Mouse (Mus musculus) adrenal gland, postnatal 10 days (tissue): ENCODE measurements at regions not wholly inside any gene's neighbourhood (a gene's known extent, or its start where the extent isn't known, plus 50 kb on each side); places are given as distances from the start of the nearest gene placed in this dataset.
A peak's percentile ranks its signal among the peaks of the same experiment; 100 is the strongest.

Experiments used
- DNase-seq: peaks from one replicate; pipeline ENCODE4 v3.0.0; 2021; ENCODE audit warnings: mixed read lengths

GRCm38 (mm10) chr12:79941828-79942227, 171.0 kb downstream of the Zfp36l1 start:
- DNase-seq: no peak

DNA sequence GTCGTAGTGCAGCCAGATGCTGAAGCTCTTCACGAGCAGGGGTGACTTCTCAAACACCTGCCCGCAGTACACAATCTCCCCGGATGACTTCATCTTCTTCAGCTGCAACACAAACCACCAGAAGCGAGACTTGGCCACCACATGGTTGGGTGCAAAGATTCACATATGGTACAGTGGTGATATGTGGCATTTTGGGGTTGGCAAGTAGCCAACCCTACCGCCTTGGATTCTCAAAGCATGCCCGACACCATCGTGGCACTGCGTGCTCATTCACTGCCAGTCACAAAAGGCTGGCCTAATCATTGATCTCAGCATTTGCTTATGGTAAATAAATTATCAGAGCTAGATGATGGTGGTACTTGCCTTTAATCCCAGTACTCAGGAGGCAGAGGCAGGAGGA, 173.4 kb downstream of the Zfp36l1 start:
- DNase-seq: no peak

DNA sequence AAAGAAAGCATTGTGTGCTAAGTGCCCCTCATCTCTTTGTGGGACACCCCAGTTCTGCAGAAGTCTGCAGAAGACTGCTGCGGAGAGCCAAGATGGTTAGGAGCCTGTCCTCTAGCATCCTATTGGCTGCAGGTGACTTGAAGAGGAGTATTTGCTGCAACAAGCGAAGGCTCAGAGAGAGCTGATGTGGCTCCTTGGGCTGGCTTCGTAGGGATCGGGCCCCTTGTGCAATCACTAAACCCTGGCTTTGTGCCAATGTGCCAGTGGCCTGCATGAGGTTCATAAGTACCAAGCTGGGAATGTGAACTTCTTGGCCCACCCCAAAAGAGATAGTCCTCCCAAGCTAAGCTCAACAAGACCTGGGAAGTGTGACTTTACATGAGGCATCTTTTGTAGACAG, 174.9 kb downstream of the Zfp36l1 start:
- DNase-seq: peak; percentile 71

GRCm38 (mm10) chr12:79936698-79937097, 176.1 kb downstream of the Zfp36l1 start:
- no peak for DNase-seq

- DNase-seq: no peak
Observed at GRCm38 (mm10) chr12:79934091-79934490, 178.7 kb downstream of the Zfp36l1 start.

DNA sequence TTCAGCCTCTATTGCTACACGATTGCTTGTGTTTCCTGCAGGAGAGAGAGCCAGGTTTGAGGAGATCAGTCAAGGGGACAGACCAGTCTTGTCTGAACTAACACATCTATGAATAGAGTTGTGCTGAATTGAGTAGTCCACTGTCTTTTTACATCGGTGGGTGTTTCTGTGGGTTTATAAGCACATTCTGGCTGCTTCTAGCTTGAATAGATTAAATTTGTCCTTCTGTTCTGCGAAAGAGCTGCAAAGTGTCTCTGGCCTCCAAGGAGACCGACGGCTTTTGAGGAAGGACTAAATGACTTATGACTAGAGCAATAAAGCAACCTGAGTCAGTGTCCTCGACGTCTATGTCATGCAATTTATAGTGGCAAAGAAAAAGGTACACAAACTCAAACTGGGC, 179.9 kb downstream of the Zfp36l1 start:
- DNase-seq: no peak

DNA sequence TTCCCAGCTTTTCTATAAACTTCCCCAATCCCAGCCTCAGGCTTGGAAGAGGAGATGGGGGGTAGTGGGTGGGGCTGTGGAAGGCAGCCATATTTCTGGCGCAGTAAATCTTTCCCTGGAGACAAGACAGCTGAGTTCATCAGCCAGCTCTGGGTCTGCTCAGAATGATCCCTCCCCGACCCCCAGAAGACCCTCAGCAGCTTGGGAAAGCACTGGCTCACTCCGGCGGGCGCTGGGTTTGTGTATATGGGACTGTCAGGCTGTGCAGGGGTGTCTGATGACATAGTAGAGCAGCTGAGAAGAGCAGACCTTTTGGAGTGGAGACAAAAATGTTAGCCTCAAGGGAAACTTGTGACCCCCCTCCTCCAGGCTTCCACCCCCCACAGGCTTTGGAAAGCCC, 181.4 kb downstream of the Zfp36l1 start:
- no peak for DNase-seq

DNA sequence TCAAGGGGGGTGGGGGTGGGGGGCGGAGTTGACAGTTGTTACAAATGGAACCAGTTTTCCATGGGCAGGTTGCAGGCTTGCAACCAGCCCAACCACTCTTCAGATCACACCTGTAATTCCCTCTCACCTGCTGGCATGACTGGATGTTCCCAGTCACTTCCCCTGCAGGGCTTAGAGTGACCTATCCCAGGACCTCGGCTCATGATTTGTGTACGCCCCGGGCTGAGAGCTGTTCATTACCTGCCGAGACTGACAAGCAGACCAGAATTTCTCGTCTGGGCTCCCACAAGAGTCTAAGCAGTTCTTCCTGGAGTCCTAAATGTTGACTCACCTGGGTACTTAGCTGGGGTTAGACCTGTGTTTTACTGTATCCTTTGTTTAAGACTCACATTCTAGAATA, 183.0 kb downstream of the Zfp36l1 start:
- no peak for DNase-seq

GRCm38 (mm10) chr12:79928739-79929380, 184.0 kb downstream of the Zfp36l1 start:
- no peak for DNase-seq

- DNase-seq: no peak
Observed at GRCm38 (mm10) chr12:79928298-79928697, 184.5 kb downstream of the Zfp36l1 start.

DNA sequence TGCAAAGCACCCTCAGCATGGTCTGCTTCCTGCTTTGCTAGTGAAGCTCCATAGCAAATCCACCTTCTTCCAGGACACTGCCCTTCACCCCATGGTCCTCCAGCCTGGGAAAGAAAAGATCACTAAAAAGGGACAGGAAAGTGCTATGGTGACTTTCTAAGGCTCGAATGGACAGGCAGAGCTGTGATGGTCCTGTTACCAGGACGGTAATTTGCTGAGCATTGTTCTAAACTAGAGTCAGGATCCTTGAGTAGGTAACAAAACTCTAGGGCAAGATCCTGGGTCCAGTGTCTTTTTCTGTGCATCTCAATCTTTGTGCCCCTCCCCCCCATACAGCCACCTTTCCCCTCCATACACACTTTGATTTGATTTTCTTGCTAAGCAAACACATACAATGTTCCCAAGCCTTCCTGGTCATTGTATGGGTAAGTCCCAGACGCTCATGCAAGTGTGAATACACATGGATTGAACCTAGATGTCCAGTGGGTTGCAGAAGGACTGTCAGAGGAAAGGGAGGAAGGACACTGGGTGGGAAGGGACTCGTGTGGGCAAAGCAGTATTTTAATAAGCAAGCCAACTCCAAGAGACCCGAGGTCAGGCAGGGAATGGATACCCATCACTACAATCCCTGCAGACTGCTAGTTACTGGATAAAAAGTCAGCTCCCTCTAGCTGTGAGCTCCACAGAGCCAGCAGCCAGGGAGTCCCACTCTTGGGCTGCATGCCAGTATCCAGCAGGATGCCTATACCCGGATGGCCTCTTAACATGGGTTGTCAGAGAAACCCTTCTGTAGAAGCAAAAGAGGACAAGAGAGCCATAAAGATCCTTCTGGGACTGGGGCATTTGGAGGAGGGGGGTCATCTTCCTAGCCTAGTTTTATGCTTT, 186.9 kb downstream of the Zfp36l1 start:
- peak; percentile 75 for DNase-seq

DNA sequence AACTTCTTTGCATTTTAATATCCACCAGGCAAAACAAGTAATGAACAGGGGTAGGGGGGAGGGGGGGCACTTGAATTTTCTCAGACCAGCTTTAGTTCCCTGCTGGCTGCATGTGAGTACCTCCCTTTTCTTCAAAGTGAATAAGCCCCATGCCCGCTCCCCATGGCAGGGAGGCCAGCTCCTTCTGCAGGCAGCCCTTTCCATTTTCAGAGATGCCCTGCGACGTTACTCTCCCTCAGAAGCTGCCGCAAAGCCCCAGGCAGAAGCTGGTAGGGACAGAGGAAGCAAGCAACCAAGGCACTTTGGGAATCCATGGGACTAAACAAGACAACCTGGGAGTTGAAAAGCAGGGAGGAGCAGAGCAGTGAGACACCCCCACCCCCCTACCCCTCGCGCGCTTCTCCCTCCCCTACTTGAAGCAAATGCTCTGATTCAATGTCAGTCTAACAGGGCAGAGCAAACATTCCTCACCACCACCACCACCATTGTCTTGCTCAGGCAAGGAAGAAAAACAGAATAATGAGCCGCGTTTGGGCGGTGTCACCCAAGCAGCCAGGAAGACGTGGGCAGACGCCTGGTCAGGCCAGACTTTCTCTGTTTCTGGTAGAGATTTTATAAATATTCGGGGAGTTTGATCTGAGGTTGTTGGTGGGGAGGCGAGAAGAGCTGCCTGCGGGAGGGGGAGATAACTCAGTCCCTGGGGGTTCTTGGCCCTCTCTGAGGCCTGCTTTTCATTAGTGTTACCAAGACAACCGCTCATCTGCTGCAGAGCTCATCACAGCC, 187.7 kb downstream of the Zfp36l1 start:
- no peak for DNase-seq

DNA sequence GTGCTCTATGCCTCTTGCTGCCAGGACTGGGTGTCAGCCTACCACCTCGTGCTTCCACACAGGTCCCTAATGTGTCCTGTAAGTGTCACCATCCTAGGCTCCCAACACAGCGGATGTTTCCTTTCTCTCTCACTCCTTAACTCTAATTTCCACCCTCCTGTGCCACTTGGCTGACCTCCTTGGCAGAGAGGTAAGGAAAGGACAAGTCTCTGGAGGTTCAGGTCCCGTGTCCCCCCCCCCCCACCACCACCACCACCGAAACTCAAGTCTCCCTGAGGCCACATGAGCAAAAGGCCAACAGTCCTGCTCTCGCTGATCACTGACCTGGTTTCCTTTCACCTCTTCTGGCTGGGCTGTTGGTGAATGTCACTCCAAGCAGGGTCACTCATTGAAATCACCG, 189.0 kb downstream of the Zfp36l1 start:
- DNase-seq: peak; percentile 58

DNA sequence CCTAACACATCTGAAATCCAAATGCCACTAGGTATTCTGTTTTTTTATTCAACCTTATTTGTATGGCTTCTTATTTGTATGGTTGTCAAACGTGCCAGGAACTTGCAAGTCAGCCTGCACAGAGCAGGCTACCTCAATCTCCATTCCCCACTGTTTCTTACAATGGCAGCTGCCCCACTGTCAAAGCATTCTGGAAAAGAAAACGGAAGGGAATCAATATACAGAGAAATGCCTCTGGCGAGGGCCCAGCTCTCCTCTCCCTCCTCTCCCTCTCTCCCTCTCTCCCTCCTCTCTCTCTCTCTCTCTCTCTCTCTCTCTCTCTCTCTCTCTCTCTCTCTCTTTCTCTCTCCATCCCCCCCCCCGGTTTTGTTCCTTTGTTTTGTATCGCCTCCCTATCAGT, 191.0 kb downstream of the Zfp36l1 start:
- no peak for DNase-seq

DNA sequence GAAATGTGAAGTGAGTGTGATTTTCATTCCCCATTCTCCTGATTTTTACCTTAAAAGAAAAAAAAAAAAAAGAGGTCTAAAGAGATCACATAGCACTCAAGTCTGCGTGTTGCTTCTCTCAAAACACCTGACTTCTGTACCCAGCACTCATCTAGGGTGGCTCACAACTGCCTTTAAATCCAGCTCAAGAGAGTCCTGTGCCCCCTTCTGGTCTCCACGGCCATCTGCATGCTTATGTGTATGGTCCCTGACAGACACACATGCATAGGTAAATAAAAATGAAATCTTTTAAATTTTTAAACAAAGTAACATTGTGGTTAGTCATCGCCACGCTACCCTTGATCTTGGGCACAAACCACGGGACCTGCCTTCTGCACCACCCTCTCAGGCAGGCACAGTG, 193.8 kb downstream of the Zfp36l1 start:
- DNase-seq: no peak

GRCm38 (mm10) chr12:79917634-79918289, 195.1 kb downstream of the Zfp36l1 start:
- DNase-seq: no peak

DNA sequence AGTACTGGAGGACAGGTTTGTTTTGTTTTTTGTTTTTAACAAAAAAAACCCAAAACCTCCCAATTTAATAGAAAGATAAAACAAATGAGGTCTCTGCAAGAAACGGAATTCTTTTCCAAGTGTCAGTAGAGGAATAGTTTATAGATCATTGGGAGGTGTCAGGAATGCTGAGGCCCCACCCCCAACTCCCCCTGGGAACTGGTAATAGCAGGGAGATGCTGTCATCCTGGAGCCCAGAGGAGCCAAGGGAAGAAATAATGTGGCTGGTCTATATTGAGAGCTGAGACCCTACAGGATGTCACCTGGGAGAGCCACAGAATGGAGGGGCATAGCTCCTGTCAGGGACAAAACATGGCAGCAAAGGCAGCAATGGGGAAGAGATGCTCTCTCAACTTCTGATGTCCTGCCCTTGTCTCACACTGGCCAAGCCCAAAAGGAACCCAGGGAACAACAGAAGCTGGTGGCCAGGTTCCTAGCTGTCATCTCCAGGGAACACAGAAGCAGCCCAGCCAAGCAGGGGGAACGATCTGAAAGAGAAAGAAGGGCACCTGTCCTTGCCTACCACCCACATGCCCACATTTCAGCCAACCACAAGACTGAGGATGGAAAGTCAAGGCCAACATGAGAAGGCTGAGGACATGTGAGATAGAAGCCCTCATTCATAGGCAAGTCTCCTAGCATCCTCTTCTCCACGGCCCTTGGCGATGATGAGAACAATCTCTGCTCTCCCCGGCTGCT, 195.7 kb downstream of the Zfp36l1 start:
- DNase-seq: no peak

GRCm38 (mm10) chr12:79913898-79914297, 198.9 kb downstream of the Zfp36l1 start:
- no peak for DNase-seq

DNA sequence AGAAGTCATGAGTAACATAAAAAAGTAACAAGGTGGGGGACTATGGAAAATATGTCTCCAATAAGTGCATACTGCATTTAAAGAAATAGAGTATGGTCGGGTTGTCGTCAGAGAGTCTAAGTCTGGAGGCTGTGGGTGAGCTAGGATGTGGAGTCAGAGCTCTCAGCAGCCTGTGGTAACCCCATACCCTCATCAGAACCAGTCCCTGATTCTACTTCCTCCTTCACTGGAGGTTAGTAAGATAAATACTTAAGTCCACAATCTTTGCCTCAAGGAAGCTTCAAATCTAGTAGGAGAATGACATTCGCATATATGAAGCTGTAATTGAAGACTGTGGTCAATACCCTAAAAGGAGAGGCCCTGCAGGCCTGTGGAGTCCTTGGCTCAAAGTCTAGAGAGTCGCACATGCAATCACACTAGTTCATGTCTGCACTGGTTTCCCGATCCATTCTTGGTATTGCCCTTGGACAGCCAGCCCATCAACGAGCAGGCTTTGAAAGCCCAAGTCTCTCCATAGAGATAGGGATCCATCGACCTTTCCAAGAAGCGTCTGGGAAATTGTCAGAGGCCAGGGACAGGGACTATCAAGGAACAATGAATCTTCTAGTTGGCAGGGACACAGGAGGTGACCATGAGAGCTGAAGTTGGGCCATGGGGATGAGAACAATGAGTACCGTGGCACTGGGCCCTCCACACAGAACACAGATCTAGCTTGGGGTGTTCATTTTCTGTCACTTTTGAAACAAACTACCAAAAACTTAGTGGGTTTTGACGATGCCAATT, 200.3 kb downstream of the Zfp36l1 start:
- DNase-seq: peak; percentile 57

- no peak for DNase-seq
Observed at GRCm38 (mm10) chr12:79910884-79911759, 201.7 kb downstream of the Zfp36l1 start.
